Mouse (Mus musculus) v-Abl transformed pro-B cells (cell line): ENCODE data around the gene Crip1.

ENCODE experiments used
- in situ Hi-C, 2 experiments: fragments of 400-800 bp; cut with MboI; formaldehyde crosslinking; loops; one replicate each; pipeline ENCODE4 v1.15.1; 2025; ENCODE audit not compliant: unreplicated experiment in 2 of 2

Crip1 gene

DNA sequence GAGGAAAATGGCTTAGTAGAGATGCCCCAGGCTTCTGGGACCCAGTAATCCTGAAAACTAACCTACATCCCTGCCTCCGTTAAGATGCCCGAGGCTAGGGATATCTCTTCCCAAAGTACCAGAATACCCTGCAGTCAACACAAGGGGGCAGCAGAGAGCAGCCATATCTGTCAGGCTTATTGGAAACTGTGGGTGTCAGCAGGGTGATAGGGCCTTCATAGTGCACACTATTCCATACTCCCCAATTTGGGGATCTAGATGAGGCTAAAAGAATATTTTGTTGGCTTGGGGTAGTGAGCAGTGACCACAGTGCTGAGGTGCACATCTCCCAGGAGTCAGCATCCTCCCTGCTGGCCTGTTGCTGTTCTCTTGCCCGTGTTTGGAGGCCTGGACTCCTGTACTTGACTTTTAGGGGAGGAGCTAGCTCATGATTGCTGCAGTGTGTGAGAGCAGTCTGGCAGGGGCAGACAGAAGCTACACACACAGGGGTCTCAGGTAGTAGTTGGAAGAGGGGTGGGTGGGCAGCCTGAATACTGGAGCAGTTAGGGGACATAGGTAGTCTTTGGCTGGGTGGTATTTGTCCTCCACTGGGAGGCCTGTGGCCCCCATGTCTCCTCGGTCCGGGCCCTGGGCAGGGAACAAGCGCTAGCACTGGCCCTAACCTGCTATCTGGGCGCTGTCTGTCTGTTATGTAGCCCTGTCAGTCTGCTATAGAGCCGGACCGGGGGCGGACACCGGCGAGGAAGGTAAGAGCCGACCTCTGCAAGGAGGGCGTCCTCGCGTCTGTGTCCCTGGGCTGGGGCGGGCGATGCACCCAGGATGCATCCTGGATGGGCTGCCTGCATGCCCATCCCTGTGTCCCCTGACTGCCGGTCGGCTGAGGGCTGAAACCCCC, 26.4 kb upstream of the Crip1 start:
- in situ Hi-C loops: loop anchor here in 1 of 2 experiments (5.0 kb wide), 1 partner anchor 68 kb away; the partner anchor contains the start of gene Tmem121

DNA sequence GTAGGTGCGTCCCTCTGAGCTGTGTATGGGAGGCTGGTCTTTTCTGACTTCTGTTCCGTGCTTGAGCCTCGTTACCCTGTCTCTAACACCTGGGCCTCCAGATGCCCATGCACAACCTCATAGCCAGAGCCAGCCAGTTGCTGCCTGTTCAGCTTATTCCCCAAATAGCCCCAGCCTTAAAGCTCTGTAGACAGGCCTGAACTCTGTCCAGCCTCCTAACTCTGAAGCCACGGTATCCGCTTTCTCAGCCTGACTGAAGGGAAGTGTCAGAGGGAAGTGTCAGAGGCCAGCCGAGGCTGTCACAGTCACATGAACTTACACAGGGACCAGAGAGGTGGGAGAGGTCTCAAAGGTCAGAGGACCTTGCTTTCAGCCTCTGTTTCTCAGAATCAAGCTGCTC, 21.4 kb upstream of the Crip1 start:
- in situ Hi-C loops: no loop called here

DNA sequence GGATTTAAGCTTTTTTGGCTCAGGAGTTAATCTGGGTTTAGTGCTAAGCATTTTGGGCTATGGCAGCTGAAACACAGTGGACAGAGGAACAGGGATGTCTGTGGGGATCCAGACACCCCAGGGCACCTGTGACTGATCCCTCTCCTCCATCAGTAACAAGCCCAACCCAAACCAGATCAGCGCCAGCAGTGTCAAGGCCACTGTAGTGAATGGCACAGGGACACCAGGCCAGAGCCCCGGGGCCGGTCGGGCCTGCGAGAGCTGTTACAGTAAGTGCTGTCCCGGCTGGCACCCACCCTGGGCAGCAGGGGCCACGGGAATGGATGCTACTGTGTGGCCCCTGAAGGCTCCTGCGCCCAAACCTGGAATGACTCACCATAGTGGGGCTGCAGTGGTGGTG, 15.4 kb upstream of the Crip1 start:
- in situ Hi-C loops: no loop called here

DNA sequence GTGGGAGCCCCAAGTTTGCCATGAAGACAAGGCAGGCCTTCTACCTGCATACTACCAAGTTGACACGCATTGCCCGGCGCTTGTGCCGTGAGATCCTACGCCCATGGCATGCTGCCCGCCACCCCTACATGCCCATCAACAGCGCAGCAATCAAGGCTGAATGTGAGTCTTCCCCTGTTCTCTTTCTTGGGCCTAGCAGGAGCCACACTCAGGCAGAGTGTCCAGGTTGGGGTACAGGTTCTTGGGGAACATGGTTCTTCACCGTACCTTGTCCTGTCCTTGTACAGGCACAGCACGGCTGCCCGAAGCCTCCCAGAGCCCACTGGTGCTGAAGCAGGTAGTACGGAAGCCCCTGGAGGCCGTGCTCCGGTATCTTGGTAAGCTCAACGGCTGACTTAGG, 14.5 kb upstream of the Crip1 start:
- in situ Hi-C loops: no loop called here

DNA sequence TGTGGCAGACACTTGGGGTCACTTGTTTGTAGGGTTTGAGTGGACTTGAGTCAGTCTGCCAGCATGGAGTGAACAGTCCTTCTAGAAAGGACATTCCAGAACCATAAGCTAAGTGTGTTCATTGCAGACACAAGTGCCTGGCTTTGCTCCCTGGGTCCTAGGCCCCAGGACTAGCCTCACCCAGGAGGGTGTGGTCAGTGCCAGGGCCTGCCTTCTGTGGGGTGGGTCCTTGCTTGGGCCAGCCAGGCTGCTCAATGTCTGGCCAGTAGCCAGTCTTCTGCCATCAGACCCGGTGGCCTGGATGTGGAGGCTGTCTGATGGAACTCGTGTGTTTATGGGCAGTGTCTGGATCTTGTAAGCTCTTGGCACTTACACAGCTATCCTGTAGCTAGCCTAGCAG, 13.5 kb upstream of the Crip1 start:
- in situ Hi-C loops: no loop called here

DNA sequence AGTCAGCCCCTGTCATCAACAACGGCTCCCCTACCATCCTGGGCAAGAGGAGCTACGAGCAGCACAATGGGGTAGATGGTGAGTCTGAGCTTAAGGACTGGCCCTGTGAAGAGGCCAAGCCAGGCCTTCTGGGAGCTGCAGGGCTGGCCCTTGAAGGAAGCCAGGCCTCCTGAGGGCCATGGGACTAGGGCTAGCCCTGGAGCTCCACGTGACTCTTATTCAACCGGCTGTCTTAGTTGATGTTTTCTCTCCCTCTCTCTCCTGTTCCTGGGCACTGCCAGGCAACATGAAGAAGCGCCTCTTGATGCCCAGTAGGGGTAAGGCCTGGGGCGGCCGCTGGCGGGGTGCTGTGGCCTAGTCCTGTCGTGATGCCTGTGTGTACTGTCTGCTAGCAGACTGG, 12.9 kb upstream of the Crip1 start:
- in situ Hi-C loops: no loop called here

DNA sequence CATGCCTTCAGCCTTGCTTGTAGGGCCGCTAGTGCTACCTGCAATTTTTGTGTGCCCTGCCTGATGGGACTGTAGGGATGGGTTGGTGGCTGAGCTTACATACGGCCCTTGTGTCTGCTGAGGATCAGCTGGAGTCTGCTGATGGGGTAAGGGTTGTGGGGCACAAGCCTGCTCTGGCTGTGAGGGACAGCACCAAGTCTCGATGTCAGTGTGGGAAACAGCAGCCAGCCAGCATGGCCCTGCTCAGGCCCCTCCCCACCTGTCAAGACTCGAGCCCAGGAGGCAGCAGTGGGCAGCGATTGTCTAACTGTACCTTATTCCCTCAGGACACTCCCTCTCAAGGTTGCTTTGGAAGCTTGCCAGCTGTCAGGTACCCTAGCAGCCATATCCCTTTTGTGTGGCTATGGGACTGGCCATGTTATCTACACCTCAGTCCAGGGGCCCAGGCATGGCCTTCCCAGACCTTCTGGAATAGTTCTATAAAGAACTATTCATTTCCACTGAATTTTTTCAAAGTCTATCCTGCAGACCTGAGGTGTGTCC, 12.2 kb upstream of the Crip1 start:
- in situ Hi-C loops: no loop called here

DNA sequence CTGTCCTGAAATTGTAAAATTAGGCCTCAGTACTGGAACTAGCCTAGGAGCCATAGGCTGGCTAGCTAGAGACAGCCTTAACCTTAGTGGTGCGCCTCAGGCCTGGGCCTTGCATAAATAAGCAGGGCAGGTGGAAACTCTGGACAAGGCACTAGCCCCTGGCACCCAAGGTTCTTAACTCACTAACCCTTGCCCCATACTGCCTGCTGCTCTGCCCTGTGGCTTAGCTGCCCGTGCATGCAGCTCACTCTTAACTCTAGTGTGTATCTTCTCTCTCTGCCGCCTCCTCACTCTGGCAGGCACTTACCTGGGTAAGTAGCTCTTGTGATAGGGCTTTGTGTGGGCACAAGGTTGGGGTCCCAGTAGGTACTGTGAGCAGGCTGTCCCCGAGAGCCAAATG, 11.6 kb upstream of the Crip1 start:
- in situ Hi-C loops: no loop called here

DNA sequence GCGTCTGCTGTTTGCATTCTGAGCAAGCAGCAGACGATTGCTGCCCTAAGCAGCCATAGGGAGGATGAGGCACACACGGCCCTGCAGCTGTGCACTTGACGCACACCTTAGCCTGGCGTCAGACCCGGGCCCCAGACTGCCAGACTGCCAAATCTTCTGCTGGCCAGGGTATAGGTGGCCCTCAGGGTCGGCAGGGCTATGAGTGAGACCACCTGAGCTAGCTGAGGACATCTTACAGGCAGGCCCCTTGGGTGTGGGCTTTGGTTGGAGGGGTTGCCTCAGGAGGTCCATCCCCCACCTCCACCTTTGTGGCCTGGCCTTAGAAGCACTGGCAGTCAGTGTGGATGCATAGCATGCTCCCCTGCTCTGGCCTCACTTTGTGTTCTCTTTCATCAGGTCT, 10.7 kb upstream of the Crip1 start:
- in situ Hi-C loops: no loop called here

DNA sequence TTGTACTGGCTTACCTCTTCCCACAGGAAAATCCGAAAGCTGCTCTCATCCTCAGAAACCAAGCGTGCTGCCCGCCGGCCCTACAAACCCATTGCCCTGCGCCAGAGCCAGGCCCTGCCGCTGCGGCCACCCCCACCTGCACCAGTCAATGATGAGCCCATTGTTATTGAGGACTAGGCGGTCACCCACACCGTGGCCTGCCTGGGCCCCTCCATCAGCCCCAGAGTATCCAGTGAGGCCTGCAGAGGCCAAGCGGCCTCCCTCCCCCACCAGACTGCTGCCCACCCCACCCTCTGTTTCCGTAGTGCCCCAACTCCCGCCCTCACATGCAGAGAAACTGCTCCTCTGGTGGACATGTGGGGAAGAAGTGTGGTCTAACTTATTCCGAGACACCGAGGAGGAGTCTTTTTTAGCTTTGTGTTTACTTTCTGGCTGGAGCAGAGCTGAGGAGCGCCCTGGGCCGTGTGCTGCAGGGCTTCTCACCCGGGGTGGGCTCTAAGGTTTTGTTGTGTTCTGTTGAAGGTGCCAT, 9.6 kb upstream of the Crip1 start:
- in situ Hi-C loops: no loop called here

DNA sequence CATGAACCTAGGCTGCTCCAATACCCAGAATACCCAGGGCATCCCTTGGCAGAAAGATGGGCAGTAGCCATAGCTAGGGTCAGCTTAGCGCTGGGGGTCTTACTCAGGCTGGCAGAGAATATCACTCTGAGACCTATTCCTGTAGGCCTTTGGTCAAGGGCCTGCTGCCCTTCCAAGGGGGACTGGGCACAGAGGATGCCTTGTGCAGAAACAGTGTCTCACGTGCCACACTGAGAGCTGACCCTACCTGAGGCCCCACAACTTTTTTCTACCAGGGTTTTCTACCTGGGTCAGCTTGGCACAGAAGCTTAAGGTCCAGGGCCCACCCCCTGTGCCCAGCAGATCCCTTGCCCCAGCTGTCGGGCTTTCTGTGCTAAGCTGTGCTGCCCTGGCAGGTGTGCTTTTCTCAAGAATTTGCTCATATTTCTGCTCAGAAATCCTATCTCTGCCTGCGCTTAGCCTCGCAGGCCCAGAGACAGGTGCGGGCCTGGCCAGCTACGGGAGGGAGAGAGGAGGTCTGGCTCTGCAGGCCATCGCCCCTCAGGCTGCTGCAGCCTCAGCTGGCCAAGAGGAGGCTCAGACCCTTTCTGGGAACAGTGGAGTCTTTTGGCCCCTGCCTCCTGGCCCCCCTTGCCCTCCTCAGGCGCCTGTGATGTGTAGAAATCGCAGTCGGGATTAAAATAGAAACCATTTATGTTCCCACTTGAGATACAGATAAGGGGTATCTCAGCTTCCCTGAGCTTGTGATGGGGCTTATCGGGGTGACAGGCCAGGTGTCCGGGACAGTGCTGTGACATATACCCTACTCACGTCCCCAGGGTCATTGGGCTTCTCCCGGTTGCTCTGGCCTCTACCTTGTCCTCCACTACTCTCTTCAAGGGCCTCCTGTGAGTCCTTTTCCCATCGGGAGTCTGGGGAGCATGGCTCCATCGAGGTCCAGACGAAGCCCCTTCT, 8.6 kb upstream of the Crip1 start:
- in situ Hi-C loops: no loop called here

DNA sequence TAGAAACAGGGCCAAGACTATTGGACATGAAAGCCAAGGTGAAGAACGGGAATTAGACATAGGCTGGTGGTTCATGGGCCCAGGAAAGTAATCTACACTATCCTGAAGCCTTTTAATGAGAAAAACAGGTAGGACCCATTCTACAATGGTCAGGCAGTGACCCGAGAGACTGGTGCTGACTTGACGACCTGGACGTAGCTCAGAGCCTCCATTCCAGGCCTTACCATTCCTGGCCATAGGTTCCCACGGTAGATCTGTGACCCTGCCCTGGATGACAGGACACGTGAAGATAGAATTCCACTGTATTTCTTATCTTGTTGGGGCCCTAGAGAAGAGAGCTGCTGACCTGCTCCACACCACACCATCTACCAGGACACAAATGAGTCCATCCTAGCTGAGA, 7.8 kb upstream of the Crip1 start:
- in situ Hi-C loops: no loop called here

DNA sequence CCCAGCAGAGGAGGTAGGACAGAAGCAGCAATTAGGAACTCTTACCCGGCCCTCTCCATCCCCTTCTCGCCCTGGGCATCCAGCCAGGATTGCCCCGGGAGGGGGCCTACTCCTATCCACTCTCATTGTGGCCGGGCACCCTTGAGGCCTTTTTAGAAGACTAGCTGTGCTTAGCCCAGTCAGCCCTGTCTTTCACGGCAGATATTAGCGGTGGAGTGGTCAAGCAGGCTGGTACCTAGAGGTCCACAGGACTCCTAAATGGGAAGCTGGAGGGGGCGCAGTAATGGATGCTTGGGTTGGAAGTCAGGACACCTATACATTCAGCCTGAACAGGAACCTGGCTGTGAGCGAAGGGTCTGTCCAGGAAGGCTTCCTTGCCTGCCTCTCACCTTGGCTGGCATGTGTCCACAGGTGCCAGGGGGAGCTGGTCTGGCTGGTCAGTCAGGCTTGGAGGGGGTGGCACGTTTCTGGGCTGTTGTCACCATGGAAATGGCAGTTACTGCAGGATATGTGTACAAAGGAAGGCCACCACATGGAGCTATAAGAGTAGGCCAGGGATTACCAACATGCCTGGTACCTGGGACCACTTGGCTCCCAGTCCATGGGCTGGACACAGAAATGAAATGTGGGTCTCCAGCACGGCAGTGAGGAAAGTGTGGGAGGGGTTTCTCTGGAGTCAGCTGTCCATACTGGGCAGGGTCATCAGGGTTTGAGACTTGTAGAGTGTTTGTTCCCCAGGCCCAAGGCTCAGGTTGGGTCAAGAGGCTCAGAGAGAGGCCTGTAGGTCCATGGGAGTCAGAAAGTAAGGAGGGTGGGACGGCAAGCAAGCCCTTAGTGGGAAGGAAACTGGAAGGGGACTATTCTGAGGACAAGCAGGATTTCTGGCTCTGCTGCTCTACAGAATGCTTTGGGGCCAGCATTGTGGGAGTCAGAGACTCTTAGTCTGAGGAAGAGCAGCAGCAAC, 6.9 kb upstream of the Crip1 start:
- in situ Hi-C loops: no loop called here

DNA sequence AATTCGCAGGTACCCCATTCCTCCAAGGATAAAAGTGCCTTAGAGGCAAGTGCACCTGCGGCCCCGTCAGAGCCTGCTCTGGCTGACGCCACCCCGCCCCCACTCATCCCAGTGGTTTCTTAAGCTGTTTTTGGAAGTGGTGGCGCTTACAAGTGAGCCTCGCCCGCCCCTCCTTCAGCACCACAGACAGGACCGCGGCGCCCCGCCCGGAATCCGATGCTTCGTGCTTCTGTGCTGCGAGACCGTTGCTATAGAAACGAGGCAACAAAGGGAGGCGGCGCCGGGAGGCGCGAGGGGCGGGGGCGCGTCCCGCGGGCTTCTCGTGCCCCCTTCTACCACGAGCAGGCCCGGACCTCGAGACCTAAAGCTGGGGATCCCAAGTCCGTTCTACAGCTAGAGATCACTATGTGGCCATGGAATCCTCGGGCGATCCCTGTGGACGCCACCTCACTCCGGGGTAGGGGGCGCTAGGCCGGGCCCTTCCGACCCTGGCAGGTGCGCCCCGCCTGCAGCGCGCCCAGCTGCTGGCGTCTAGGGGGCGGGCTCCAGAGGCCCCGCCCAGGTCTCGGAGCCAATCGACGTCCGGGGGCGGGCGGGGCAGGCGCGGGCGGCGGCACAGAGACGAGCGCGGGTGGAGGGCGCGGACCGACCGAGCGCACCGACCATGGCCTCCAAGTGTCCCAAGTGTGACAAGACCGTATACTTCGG, 6.1 kb upstream of the Crip1 start, which contains the start of gene Crip2:
Gene Crip2, plus strand, starts transcription at position 329 of the 708 bp plus-strand sequence.
- in situ Hi-C loops: no loop called here

DNA sequence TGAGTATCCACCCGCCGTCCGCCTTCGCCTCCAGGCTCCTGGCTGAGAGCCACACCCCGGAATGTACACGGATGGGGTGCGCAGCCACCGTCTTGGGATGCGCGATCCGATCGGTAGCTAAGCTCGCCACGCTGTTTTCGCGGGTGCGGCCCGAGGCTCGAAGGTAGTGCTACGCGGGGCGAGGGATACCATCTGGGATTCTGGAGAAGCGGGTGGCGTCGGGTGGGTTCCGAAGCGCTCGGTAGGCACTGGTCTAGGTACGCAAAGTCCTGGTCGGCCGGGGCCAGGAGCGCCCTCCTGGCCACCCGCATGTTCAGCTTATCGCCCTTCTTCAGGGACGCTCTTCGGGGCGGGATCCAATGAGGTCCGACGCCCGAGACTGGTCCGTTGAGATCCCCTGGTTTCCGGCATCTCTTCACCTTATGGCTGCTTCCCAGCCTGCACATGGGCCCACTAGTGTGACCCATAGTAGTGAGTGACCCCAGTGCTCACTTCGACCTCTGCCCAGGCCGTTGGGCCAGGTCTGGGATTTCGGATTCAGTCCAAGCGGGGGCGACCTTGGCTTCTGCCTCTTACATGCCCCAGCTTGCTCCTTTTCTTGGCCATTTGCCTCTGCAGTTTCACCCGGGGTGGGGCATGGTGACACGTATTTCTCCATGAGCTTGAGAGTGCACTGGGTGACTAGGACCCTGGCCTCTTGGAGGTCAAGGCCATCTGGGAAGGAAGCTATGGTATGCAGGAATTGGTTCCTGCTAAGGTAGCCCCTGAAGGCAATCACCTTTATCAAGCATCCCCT, 5.3 kb upstream of the Crip1 start:
- in situ Hi-C loops: no loop called here

DNA sequence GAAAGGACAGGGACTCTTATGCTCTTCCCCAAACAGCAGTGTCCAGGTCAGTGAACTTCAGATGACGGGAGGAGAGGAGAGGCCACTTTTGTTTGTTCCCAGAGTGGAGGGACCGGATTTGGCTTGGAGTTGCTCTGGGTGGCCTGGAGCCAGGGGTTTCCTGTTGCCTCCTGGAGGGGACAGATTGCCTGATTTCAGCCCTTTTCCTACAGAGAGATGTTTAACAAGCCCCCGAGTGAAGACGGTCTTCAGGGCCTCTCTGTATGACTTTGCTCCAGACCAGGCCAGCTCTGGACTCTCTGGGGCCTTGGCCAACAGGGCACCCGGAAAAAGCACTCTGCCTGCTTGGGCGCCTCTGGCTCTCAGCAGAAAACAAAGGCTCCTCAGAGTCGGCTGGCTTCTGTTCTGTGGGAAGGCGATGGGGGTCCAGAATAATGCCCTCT, 4.6 kb upstream of the Crip1 start:
- in situ Hi-C loops: no loop called here

DNA sequence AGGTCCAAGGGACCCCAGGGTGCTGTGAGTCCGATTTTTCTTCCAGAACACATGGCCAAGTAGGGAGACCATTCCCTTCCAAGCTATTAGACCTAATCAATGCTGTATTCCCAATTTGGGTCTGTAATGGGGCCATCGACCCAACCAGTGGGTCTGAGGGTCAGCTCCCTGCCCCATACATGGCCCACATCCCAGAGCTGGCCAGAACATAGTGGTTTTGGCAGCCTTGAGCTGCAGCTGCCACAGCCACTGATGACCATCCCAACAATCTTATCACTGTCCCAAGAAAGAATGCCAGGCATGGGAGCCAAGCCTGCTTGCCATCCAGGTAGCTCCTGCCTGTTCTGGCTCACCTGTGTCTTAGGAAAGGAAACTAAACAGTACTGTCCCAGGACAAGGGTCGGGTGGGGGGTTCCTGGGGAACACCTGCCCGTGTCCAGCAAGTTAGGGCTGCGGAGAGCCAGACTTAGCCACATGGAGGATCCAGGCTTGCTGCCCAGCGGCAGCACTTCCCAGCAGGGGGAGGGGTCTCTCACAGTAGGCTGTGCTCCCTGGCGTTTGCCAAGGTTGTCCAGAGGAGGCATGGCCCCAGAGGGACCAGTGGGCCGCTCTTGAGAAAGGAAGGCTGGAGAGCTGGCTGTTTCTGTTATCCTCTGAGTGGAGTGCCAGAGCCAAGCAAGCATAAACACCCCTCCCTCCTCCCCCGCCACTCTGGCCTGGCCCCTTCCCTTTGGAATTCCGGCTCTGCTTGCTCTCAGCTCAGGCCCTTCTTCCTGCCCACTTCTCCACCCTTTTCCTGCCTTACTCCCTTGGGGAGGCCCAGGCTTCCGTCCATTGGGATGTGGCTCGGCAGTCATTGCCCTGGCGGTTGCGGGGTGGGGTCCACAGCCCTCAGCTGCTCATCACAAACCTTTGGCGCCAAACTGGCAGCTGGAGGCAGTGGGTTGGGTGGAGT, 3.8 kb upstream of the Crip1 start:
- in situ Hi-C loops: no loop called here
